Comparison of ENCODE assay signal across 9 mouse cellular contexts in the genomic region with DNA sequence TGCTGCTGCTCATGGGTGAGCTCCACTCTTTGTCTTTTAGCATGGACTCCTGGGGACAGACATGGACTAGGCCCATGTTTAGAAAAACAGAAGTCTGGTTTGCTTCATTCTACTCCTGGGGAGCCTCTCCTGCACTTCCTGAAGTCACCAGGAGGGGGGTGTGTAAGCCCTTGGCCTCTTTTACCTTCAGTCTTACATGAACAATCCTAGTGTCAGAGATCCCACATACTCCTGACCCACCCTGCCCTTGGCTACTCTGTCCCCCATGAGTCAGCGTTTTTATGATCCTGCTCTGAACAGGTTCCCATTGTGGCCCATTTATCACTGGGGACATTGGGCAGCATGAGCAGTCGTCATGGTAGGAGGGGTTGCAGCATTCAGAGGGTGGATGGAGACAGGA. TPM values are rescaled to one million over a fixed set of nuclear protein-coding genes. Genes with fewer than 3 reads are reported as not detected.
DNase-seq lines count a peak whose midpoint lies in the region; ATAC-seq lines count a peak whose summit lies in the region.
"Had no signal": no experiment of that assay in that cellular context is flagged by ENCODE, and none has a peak within 500 bp of the region (broad histone marks: within the 10 kb centered on the region; RNA-seq: fewer than 3 reads in every experiment).

No protein-coding gene starts in this region.

- DNase-seq in kidney, adult 18-20 months, result peak; percentile 33
- peak; percentile 73 for DNase-seq in ES-CJ7 (ENCODE audit: low read depth, low spot score)
- DNase-seq in lung, postnatal 14 days, result peak; percentile 43
- no peak for DNase-seq in left cerebral cortex, adult 8-10 months (ENCODE audit: low spot score in 2 of 2)

- H3K27ac ChIP-seq in kidney, embryonic 16.5 days (ENCODE audit: low read length), result no peak overlapping the region
- no peak overlapping the region for H3K27ac ChIP-seq in forebrain, embryonic 13.5 days
- no peak overlapping the region for H3K27ac ChIP-seq in heart, embryonic 11.5 days (ENCODE audit: low read depth, low read length)
- H3K27ac ChIP-seq: liver, embryonic 15.5 days had no signal

- H3K9me3 ChIP-seq in kidney, embryonic 16.5 days (ENCODE audit: low read length), result no peaks in the 10 kb centered on the region
- no peaks in the 10 kb centered on the region for H3K9me3 ChIP-seq in forebrain, embryonic 13.5 days (replicated peaks)
- H3K9me3 ChIP-seq in heart, embryonic 11.5 days (replicated peaks; ENCODE audit: control insufficient read depth, low read length), result no peaks in the 10 kb centered on the region
- H3K9me3 ChIP-seq: liver, embryonic 15.5 days had no signal

- no peak overlapping the region for H3K4me3 ChIP-seq in kidney, embryonic 16.5 days (ENCODE audit: low read length)
- H3K4me3 ChIP-seq in forebrain, embryonic 13.5 days, result no peak overlapping the region
- H3K4me3 ChIP-seq in heart, embryonic 11.5 days (ENCODE audit: low read depth, low read length), result no peak overlapping the region
- H3K4me3 ChIP-seq: liver, embryonic 15.5 days had no signal

- no peaks in the 10 kb centered on the region for H3K27me3 ChIP-seq in kidney, embryonic 16.5 days (ENCODE audit: insufficient read depth, low read length)
- H3K27me3 ChIP-seq in forebrain, embryonic 13.5 days, result no peaks in the 10 kb centered on the region
- H3K27me3 ChIP-seq in heart, embryonic 11.5 days (ENCODE audit: control insufficient read depth, insufficient read depth, low read length), result no peaks in the 10 kb centered on the region
- H3K27me3 ChIP-seq: liver, embryonic 15.5 days had no signal

- 51% methylated on average over 2 of the region's 2 CpGs for WGBS in kidney, embryonic 16.5 days
- 67% methylated on average over 2 of the region's 2 CpGs for WGBS in forebrain, embryonic 13.5 days
- 45% methylated on average over 2 of the region's 2 CpGs for WGBS in heart, embryonic 11.5 days (ENCODE audit: insufficient replicate concordance)

- H3K9ac ChIP-seq in kidney, embryonic 16.5 days (replicated peaks; ENCODE audit: low read length), result no peak overlapping the region
- H3K9ac ChIP-seq in forebrain, embryonic 13.5 days, result no peak overlapping the region
- H3K9ac ChIP-seq in heart, embryonic 11.5 days (ENCODE audit: low read depth, low read length), result no peak overlapping the region
- H3K9ac ChIP-seq: liver, embryonic 15.5 days had no signal

- H3K36me3 ChIP-seq in kidney, embryonic 16.5 days (ENCODE audit: insufficient read depth, low read length), result no peaks in the 10 kb centered on the region
- H3K36me3 ChIP-seq in forebrain, embryonic 13.5 days (ENCODE audit: poor library complexity, severe bottlenecking), result no peaks in the 10 kb centered on the region
- no peaks in the 10 kb centered on the region for H3K36me3 ChIP-seq in heart, embryonic 11.5 days (ENCODE audit: control insufficient read depth, insufficient read depth, low read length)
- H3K36me3 ChIP-seq: liver, embryonic 15.5 days had no signal

- ATAC-seq in kidney, embryonic 16.5 days (ENCODE audit: low FRiP score, low TSS enrichment), result no peak
- ATAC-seq in common myeloid progenitor, adult 5-6 weeks (replicated peaks; ENCODE audit: low read depth, poor library complexity, severe bottlenecking), result peak; percentile 28; the same call in 1 of the 2 replicates
- ATAC-seq in forebrain, embryonic 13.5 days, result no peak
- no peak for ATAC-seq in heart, embryonic 11.5 days (replicated peaks; ENCODE audit: insufficient number of reproducible peaks, low FRiP score, low TSS enrichment)

- H3K4me2 ChIP-seq in kidney, embryonic 16.5 days (replicated peaks; ENCODE audit: low read depth, low read length), result no peak overlapping the region
- H3K4me2 ChIP-seq in forebrain, embryonic 13.5 days, result no peak overlapping the region
- no peak overlapping the region for H3K4me2 ChIP-seq in heart, embryonic 11.5 days
- H3K4me2 ChIP-seq: liver, embryonic 15.5 days had no signal

- H3K4me1 ChIP-seq in kidney, embryonic 16.5 days (ENCODE audit: insufficient read depth, low read length), result peaks cover 5% of the 10 kb centered on the region
- H3K4me1 ChIP-seq in forebrain, embryonic 13.5 days, result peaks cover 4% of the 10 kb centered on the region
- H3K4me1 ChIP-seq in heart, embryonic 11.5 days (ENCODE audit: control insufficient read depth, insufficient read depth, low read length), result peaks cover 2% of the 10 kb centered on the region

RNA-seq across cellular contexts. Expression of gene Fam69b, which starts 15.7 kb away (rescaled TPM):
- 39.3 and 40.3 TPM in 2 replicates for polyA plus RNA-seq in kidney, embryonic 16.5 days (2015; fragmentation: Nextera tagmentation; extraction: Ambion mirVana)
- total RNA-seq in common myeloid progenitor, adult 5-6 weeks (2017), result 17.5 and 19.9 TPM in 2 replicates
- 81.9 and 89.4 TPM in 2 replicates for polyA plus RNA-seq in forebrain, embryonic 13.5 days (2015; fragmentation: Nextera tagmentation; extraction: Ambion mirVana)
- polyA plus RNA-seq in heart, embryonic 11.5 days (2014; fragmentation: Nextera tagmentation; extraction: Ambion mirVana), result 13.4 and 14.9 TPM in 2 replicates
- 10 to 100 TPM; 69.1 to 74.8 (median 73.2) TPM for total RNA-seq in left cerebral cortex, adult 8-10 months (2022)

RNA-seq across cellular contexts. Expression of gene Lcn4, which starts 27.1 kb away (rescaled TPM):
- polyA plus RNA-seq in kidney, embryonic 16.5 days (2015; fragmentation: Nextera tagmentation; extraction: Ambion mirVana), result not detected in 2 replicates
- not detected in 2 replicates for total RNA-seq in common myeloid progenitor, adult 5-6 weeks (2017)
- not detected in 2 replicates for polyA plus RNA-seq in forebrain, embryonic 13.5 days (2015; fragmentation: Nextera tagmentation; extraction: Ambion mirVana)
- not detected in 2 replicates for polyA plus RNA-seq in heart, embryonic 11.5 days (2014; fragmentation: Nextera tagmentation; extraction: Ambion mirVana)
- not detected for total RNA-seq in left cerebral cortex, adult 8-10 months (2022)
- polyA plus RNA-seq: liver, embryonic 15.5 days had no signal

RNA-seq across cellular contexts. Expression of gene Agpat2, which starts 39.7 kb away (rescaled TPM):
- polyA plus RNA-seq in kidney, embryonic 16.5 days (2015; fragmentation: Nextera tagmentation; extraction: Ambion mirVana), result 53.0 and 57.0 TPM in 2 replicates
- total RNA-seq in common myeloid progenitor, adult 5-6 weeks (2017), result 32.2 and 38.7 TPM in 2 replicates
- 2.5 and 3.6 TPM in 2 replicates for polyA plus RNA-seq in forebrain, embryonic 13.5 days (2015; fragmentation: Nextera tagmentation; extraction: Ambion mirVana)
- polyA plus RNA-seq in heart, embryonic 11.5 days (2014; fragmentation: Nextera tagmentation; extraction: Ambion mirVana), result 15.7 and 20.6 TPM in 2 replicates
- 1 to 10 TPM; 1.5 to 3.9 (median 3.6) TPM for total RNA-seq in left cerebral cortex, adult 8-10 months (2022)

RNA-seq across cellular contexts. Expression of gene Gm20532, which starts 57.5 kb away (rescaled TPM):
- not detected in 2 replicates for polyA plus RNA-seq in kidney, embryonic 16.5 days (2015; fragmentation: Nextera tagmentation; extraction: Ambion mirVana)
- not detected in 2 replicates for total RNA-seq in common myeloid progenitor, adult 5-6 weeks (2017)
- not detected in 2 replicates for polyA plus RNA-seq in forebrain, embryonic 13.5 days (2015; fragmentation: Nextera tagmentation; extraction: Ambion mirVana)
- polyA plus RNA-seq in heart, embryonic 11.5 days (2014; fragmentation: Nextera tagmentation; extraction: Ambion mirVana), result not detected in 2 replicates
- not detected for total RNA-seq in left cerebral cortex, adult 8-10 months (2022)
- polyA plus RNA-seq: liver, embryonic 15.5 days had no signal

Comparison
In these comparisons a context has a peak if more than half of its experiments do, and no peak if none do; other contexts are left out.
1. DNase-seq: peak in kidney, adult 18-20 months (single experiment), ES-CJ7 (single experiment) and lung, postnatal 14 days (single experiment); none in left cerebral cortex, adult 8-10 months (0 of 2).